Mouse (Mus musculus) ES-Bruce4 (cell line): Measurements from ENCODE around the gene Aff4.

Experiments used
- CTCF ChIP-seq: IDR thresholded peaks from one replicate; pipeline ENCODE4 v1.8.1; 2011; ENCODE audit warnings: low read depth, low read length
- EP300 ChIP-seq: IDR thresholded peaks from 2 replicates; pipeline ENCODE4 v1.6.1; 2011; ENCODE audit warnings: low read depth, low read length; ENCODE audit not compliant: insufficient read depth

DNA sequence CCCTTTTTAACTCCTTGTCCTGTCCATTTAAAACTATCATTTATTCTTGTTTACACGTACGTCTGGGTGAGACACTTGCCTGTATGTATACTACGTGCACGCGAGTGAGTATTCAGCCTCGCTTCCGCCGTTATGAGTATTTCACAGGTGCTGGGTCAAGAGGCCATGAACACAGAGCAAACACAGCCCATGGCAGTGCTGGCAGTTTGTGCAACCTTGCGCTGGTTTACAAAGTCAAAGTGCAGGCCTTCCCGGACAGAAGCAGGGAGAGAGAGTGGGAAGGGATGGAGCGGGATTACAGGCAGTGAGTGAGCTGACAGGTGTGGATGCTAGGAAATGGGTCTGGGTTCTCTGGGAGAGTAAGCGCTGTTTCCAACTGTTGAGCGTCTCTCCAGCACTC lies 95.5 kb downstream of the Aff4 start:
- TF ChIP-seq CTCF (no peak), EP300 (no peak)
